In the genomic region with DNA sequence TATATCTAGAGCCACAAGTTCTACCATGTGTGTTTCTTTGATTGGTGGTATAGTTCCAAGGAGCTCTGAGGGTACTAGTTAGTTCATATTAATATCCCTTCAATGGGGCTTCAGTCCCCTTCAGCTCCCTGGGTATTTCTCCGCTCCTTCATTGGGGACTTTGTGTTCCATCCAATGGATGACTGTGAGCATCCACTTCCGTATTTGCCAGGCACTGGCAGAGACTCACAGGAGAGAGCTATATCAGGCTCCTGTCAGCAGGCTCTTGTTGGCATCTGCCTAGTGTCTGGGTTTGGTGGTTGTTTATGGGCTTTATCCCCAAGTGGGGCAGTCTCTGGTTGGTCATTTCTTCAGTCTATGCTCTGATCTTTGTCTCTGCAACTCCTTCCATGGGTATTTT, we compare ENCODE assay signal across 17 mouse cellular contexts. TPM values are rescaled to one million over a fixed set of nuclear protein-coding genes. Genes with fewer than 3 reads are reported as not detected.
"Had no signal": no experiment of that assay in that cellular context is flagged by ENCODE, and none has a peak within 500 bp of the region (broad histone marks: within the 10 kb centered on the region; RNA-seq: fewer than 3 reads in every experiment).

No protein-coding gene starts in this region.

RNA-seq across cellular contexts. Expression of gene Olfr1120, which starts 5.5 kb away (rescaled TPM):
- total RNA-seq: heart, postnatal 10 days; heart, postnatal 14 days; heart, postnatal 25 days; heart, postnatal 36 days; heart, postnatal 4 days; hematopoietic stem cell, adult 5-6 weeks; hindbrain, postnatal 0 days; layer of hippocampus, adult 18-20 months; layer of hippocampus, adult 2 months; layer of hippocampus, adult 8-10 months; layer of hippocampus, postnatal 10 days; layer of hippocampus, postnatal 14 days; layer of hippocampus, postnatal 25 days; layer of hippocampus, postnatal 36 days; left cerebral cortex, adult 18-20 months; left cerebral cortex, adult 2 months; left cerebral cortex, adult 8-10 months had no signal

RNA-seq across cellular contexts. Expression of gene Olfr1121, which starts 9.6 kb away (rescaled TPM):
- total RNA-seq: heart, postnatal 10 days; heart, postnatal 14 days; heart, postnatal 25 days; heart, postnatal 36 days; heart, postnatal 4 days; hematopoietic stem cell, adult 5-6 weeks; hindbrain, postnatal 0 days; layer of hippocampus, adult 18-20 months; layer of hippocampus, adult 2 months; layer of hippocampus, adult 8-10 months; layer of hippocampus, postnatal 10 days; layer of hippocampus, postnatal 14 days; layer of hippocampus, postnatal 25 days; layer of hippocampus, postnatal 36 days; left cerebral cortex, adult 18-20 months; left cerebral cortex, adult 2 months; left cerebral cortex, adult 8-10 months had no signal

RNA-seq across cellular contexts. Expression of gene Olfr1122, which starts 25.5 kb away (rescaled TPM):
- total RNA-seq: heart, postnatal 14 days; heart, postnatal 36 days; hematopoietic stem cell, adult 5-6 weeks; hindbrain, postnatal 0 days; layer of hippocampus, adult 18-20 months; layer of hippocampus, postnatal 10 days; layer of hippocampus, postnatal 14 days; layer of hippocampus, postnatal 25 days; layer of hippocampus, postnatal 36 days had no signal

RNA-seq across cellular contexts. Expression of gene Olfr1118, which starts 52.7 kb away (rescaled TPM):
- total RNA-seq: heart, postnatal 10 days; heart, postnatal 14 days; heart, postnatal 25 days; heart, postnatal 36 days; heart, postnatal 4 days; hematopoietic stem cell, adult 5-6 weeks; hindbrain, postnatal 0 days; layer of hippocampus, adult 18-20 months; layer of hippocampus, adult 2 months; layer of hippocampus, adult 8-10 months; layer of hippocampus, postnatal 10 days; layer of hippocampus, postnatal 14 days; layer of hippocampus, postnatal 25 days; layer of hippocampus, postnatal 36 days; left cerebral cortex, adult 18-20 months; left cerebral cortex, adult 2 months; left cerebral cortex, adult 8-10 months had no signal

RNA-seq across cellular contexts. Expression of gene Olfr1123, which starts 56.3 kb away (rescaled TPM):
- total RNA-seq: heart, postnatal 10 days; heart, postnatal 14 days; heart, postnatal 25 days; heart, postnatal 36 days; heart, postnatal 4 days; hematopoietic stem cell, adult 5-6 weeks; hindbrain, postnatal 0 days; layer of hippocampus, adult 18-20 months; layer of hippocampus, adult 2 months; layer of hippocampus, adult 8-10 months; layer of hippocampus, postnatal 10 days; layer of hippocampus, postnatal 14 days; layer of hippocampus, postnatal 25 days; layer of hippocampus, postnatal 36 days; left cerebral cortex, adult 18-20 months; left cerebral cortex, adult 2 months; left cerebral cortex, adult 8-10 months had no signal
